Mouse (Mus musculus) layer of hippocampus, adult 9-10 months (tissue): ENCODE measurements around the gene Tmem106c.

Experiments
- DNase-seq: peaks from one replicate; pipeline ENCODE4 v3.0.0; 2022; ENCODE audit warnings: low spot score

The Tmem106c gene

DNA sequence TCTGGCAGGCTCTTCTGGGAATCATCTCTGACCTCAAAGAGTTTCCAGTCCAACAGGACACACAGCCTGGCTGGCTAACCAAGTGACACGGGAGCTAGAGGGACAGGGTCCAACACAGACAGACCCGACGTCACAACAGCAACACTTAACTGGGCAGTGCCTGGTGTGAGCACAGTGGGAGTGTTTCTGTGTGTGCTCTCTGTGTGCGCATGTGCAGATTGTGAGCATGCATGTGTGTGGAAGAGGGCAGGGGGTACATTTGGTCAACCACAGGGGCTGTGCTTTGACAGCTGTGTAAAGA, 11.2 kb upstream of the Tmem106c start:
- no peak for DNase-seq

DNA sequence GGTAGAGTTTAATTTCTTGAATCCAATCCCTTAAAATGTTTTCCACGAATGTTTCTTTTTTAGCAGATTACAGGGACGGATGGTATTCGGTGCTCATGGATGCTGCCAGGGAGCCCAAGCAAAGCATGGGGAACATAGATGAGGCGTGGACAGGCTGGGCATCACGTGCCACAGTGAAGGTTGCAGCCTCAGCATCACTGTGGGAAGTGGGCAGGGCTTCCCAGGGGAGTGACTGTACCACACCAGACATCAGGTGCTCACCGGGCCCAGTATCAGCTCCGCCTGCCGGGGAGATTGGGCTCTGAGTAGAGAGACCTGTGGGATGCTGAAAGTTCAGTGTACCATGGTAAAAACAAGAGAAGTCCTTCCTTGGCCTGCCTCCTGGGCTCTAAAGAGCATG, 9.3 kb upstream of the Tmem106c start:
- no peak for DNase-seq

DNA sequence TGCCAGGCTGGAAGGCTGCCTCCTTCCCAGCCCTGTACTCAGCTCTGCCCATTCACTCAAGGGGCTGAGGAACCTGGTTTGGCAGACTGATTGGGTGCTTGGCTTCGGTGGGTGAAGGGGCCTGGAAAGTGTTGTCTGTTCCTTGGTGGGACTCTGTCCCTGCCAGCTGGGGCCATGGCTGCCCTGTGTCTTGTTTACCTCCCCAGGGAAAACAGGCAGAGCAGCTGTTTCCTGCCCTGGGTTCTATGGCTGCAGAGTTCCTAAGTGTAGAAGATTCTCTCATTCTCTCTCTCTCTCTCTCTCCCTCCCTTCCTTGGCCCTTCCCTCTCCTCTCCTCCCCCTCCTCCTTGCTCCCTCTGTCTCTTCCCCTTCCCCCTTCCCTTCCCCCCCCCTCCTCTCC, 8.7 kb upstream of the Tmem106c start:
- no peak for DNase-seq

DNA sequence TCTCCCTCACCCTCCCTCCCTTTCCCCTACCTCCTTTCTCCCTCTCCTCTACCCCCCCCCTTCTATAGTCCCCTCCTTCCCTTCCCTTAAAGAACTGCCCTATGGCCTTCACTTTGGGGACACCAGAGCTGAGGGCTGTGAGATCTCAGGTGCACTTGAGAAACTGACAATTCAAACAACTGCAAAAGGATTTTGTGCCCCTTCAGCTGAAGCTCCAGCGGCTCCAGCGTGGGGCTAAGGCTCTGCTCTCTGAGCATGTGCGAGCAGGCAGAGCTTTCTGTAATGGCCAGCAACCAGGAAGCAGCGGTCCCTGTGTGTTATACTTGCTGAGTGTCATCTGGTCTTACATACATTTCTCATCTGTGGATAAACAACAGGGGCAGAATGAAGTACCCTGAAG, 8.3 kb upstream of the Tmem106c start:
- no peak for DNase-seq

DNA sequence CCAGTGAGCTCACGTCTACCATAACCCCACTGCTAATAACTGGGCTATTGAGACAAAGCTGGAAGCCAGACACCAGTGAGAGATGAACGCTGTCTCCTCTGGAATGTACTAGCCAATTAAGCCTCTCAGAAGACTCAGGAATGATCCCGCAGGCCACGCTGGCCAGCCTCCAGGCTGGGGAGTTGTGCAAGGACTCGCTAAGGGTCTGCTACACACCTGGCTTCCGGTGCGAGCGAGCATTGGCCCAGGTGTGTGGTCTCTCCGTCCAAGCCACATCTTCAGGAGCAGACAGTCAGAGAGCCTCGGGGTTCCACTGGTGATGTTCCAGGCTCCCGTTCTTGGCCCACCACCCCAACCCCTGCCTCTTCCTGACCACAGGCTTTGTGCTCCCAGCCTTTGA, 7.6 kb upstream of the Tmem106c start:
- no peak for DNase-seq

DNA sequence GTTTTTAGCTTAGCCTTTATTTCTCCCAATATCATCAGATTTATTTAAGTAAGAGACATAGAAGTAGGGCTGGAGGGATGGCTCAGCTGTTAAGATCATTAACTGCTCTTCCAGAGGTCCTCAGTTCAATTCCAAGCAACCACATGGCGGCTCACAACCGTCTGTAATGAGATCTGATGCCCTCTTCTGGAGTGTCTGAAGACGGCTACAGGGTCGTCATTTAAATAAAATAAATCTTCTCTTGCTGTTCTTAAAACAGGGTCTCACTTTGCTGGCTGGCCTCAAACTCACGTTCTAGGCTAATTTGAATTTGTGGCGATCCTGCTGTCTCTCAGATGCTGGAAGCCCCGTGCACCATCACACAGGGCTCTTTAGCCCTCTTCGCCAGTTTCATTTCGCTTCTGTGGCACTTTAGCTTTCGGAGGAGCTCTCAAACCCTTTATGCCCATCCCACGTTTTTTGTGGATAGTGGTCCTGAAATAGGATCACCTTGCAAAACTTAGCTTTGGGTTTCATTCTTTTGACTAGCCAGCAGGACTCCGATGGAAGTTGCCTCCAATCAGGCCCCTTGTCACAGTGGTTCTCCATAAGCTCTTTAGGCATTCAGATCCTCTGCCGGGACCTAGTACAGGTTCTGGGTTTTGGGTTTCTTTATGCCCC, 541 bp upstream of the Tmem106c start:
- no peak for DNase-seq

DNA sequence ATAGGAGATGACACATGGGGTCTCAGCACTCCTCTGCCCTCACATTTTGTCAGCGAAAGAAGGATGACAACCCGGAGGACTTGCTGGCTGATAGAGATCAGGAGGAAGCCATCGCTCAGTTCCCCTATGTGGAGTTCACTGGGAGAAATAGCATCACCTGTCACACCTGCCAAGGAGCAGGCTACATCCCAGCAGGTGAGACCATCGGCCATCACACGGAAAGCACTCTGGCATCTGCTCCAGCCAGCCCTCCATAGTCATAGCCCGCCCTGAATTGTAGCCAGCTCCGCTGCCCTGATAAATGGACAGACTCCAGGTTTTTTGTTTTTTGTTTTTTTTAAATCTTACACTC, 812 bp downstream of the Tmem106c start:
- DNase-seq, result no peak

DNA sequence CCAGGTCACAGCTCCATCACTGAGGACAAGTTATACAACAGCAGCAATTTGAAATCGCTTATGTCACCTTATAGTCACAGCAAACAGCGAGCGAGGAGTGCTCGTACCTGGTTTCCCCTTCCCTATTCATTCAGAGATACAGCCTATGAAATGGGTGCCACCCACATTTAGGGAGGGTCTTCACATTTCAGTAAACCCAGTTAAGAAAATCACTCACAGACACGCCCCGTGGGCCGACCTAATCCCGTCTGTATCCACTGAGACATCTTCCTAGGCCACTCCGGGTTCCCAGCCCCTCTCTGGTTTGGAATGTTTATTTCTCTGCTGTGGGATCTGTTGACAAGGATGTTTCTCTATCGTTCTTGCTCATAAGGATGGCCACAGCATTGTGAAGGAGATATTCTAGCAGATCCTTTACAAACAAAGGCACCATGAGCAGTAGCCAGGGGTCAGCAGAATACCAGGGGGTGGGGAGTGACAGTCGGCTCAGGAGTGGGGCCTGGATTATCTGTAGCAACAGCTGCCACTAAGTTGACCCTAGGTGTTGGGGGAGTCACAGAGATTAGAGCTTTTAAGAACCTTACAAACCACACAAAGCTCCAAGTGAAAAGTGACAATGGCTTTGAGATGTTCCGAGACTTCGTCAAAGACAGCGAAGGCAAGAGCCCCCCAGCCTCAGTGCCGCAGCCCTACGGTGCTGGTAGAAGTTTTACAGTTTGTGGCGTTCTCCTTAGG, 1.5 kb downstream of the Tmem106c start:
- no peak for DNase-seq

DNA sequence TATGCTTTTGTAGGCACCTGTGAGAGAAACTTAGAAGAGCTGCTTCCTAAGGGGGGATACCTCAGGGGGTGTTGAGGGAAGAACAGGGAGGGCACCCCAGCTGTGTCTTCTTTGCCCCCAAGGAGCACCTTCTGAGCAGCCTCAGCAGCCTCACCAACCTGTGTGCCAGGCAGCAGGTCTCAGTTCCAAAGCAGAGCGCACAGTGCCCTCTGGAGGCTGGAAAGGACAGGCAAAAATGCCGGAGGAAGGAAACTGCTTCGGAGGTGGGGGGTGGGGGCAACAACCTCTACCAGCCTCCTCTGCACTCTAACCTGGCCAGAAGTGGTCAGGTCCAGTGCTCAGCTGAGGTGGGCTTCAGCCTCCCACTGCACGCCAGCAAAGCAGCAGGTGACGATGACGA, 6.3 kb downstream of the Tmem106c start:
- no peak for DNase-seq

DNA sequence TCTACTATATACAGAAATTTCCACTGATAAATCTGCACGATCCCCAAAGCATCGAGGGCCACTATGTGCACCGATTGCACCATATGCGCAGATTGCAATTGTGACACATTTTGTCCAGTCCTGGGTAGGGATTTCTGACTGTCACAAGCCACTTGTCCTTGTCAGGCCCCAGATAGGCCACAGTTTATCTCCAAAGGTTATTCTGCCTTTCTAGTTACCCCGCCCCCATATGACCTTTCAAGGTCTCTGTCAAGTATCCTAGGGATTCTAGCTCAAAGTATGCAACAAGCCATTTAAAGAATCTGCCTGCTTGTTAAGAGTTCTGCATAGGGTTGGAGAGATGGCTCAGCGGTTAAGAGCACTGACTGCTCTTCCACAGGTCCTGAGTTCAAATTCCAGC, 8.6 kb downstream of the Tmem106c start:
- no peak for DNase-seq

DNA sequence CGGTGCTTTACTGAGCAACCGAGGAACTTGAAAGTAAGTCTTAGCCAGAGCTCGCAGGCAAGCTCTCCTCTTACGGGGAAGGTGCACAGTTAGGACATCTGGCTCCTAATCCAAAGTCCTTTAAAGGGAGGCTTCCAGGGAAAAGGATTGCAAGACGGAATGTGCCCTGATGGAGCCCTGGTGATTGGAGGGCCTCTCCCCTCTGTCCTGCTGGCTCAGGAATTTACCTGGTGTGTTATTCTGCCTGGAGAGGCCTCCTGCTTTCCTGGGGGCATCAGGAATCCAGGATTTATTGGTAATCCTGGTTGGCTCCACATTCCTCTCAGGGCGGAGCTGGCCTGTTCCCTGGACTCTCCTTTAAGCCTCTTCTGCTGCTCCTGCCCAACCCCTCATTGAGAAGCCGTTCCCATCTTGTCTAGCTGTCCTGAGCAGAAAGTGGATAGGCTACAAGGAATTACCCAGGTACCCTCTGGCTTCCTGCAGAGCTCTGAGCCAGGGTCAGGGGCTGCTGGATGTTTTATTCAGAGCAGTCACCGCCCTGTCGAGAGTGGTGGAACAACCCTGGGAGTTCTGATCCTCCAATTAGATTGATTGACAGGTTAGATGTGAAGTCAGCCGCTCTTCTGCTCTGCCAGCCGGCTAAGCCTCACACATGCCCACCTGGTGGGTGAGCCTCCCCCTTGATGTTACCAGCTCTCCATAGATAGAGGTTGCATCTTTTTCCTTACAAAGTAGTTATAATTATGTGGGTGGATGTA, 9.4 kb downstream of the Tmem106c start:
- DNase-seq, result no peak

DNA sequence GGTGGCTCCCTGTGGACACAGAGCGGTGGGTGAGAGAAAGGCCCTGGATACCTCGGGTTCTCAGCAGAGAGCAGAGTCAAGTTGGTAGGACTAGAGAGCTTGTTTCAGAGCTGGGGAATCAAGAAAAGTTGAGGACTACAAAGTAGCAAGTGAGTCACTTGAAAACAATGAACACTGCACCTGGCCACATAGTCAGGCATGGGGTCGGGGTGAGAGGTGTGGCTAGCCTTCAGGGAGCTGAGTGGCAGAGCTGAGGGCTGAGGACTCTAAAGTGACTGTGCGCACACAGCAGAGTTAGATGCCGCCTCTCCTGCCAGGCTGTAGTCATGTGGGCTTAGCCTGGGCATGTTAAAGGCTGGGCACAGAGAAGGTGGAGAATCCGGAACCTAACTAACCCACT, 17.6 kb downstream of the Tmem106c start:
- DNase-seq, result no peak

DNA sequence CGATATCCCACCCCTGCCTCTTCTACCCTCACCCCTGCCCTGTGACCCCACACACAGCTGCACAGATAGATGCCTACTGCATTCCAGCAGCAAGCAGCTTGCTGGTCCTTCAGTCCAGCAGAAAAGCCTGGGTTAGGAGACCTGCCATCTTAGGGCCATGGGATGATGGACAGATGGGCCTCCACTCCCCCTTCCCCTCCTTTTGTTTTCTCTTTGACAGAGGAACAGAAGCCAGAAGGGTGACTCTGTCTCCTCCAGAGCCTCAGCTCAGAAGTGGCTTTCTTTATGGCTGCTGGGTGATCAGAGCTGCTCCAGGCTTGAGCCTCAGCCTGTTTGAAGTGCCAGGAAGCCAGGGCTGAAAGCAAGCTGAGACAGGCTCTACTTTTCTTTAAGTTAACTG, 25.5 kb downstream of the Tmem106c start:
- no peak for DNase-seq

DNA sequence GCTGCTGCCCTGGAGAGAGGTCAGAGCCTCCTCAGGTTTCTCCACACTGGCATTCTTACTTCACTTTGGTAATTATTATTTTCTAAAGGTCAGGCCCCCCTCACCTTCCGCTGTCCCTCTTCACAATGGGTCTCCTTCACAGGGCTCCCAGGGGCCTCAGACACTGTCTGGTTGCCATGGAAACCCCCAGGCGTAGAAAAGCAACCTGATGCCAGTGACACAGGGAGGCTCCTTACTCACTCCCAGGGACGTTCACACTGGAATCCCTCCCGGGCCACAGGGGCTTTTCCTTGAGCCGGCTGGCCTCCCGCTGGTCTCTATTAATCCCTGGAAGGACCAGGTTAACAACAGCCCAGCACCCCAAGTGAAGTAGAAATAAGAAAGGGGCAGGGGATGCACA, 26.1 kb downstream of the Tmem106c start:
- DNase-seq, result no peak

DNA sequence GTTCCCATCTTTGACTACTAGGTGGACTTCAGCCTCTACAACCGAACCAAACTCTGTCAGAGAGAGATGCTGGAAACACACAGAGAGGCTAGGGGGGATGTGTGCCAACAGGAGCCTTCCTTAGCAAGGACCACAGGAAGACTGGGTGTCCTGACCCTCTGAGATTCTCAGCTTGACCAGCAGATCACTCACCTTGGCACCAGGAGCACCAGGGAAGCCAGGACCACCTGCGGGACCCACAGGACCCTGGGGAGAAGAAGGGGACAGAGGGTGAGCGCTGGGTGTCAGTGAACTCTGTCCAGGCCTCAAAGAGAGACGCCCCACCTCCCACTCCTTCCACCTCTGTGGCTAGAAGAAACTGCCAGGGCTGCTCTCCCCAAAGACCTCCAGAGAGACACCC, 26.7 kb downstream of the Tmem106c start:
- DNase-seq, result no peak

DNA sequence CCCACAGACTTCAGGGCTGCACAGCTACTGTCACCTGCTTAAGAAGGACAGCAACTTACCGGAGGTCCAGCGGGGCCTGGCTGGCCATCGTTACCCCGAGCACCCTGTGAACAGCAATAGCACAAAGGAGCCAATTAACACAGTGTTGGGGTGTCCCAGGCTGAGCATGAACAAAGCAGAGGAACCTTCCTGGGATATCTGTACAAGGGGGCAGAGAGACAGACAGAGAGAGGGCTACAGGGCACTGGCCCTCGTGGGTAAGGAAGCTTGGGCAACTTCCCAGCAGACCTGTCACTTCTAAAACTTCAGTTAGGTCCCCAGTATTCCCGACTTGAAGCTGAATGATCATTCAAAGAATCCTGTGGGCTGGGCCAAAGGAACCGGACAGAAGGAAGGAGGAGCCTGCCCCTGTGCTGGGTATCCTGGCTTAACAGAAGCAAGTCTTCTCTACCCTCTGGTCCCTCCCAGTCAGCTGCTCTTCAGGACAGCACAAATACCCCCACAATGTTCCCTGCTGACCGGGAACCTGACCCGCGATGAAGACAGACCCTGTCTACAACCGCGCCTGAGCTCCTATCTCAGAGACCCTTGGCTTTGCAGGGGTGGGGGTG, 27.4 kb downstream of the Tmem106c start:
- no peak for DNase-seq

DNA sequence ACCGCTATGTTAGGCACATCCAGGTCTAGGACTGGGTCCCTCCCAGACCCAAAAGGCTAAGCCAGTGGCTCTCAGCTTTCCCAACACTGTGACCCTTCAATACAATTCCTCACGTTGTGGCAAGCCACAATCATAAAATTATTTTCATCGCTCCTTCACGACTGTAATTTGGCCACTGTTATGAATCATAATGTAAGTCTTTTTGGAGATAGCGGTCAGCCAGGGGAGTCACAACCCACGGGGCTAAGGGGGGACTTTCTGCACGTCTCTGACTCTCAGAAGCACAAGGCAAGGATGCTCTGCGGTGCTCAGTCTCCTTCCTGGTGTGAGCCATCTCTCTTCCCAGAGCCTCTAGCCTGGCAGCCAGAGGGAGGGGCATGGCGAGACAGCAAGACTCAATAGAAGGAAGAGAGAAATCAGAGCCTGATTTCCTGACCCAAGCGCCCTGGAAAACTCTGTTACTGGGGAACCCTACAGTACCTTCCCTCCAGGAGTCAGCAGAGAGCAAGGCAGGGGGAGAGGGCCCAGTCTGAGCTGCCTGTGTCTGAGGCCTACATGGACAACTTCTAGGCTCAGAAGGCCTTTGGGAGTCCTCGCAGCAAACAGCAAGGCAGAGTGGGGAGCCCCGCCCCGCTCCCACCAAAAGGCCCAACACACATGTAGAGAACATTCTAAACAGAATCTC, 28.2 kb downstream of the Tmem106c start:
- DNase-seq, result no peak

DNA sequence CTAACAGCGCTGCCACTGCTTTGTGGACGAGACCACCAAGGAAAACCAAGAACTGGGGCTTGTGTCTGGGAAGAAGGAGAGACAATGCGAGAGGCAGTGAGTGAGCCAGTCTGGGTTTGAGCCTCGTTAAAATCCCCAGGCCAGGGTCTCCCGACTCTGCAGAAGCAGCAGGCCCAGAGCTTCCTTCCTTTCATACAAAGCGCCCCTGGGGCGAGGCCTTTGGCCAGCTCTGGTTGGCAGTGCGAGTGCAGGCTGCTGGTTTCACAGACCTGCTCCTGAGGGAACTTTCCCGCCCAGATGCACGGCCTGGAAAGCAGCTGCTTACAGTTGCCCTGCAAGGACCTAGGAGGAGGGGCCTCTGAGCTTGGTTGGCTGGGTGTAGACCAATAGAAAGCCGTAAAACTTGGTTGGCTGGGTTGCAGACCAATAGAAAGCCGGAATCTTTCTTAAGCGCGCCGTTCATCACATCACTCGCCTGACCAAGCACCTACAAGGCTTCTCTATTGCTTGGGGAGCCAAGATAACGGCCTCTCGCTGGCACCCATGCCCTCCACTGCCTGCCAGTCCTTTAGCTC, 28.8 kb downstream of the Tmem106c start:
- DNase-seq, result peak; percentile 55

DNA sequence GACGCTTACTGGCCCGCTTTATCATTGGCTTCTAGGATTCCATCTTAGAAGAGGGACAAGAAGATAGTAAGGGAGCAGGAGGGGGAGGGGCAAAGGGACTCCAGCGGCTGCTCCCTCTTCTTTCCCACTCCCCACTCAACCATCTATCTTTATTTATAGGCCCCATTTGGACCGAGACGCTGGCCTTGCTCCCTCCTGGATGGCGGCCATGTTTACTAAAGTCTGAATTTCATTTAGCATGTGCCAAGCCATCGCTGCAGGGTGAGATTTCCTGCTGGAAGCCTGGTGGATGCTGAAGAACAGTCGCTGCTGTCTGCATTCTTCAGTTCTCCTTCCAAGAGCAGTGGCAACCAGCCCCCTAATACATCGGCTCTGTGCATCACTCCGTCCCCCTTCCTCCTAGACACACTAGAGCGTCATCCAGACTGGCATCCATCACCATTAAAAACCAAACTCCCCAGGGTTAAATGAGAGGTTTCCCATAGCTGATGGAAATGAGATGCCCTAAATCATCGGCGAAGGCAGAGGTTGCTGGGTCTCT, 32.8 kb downstream of the Tmem106c start:
- DNase-seq, result no peak

DNA sequence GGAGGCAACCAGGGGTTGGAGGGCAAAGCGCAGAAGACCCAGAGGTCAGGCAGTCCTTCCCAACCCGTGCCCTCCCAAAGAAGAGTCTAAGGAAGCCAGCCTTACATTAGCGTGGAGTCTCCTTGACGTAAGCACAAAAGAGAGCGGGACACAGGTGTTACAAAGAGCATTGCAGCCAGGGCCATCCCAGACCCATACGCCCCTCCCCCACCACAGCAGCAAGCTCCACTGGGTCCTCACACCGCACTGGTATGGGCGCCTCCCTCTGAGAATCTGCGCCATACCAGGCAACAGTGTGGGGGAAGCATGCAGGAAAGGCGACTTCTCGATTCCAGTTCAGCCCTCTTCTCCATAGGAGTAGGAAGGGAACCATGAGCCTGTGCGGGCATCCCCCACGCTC, 35.5 kb downstream of the Tmem106c start:
- DNase-seq, result no peak

DNA sequence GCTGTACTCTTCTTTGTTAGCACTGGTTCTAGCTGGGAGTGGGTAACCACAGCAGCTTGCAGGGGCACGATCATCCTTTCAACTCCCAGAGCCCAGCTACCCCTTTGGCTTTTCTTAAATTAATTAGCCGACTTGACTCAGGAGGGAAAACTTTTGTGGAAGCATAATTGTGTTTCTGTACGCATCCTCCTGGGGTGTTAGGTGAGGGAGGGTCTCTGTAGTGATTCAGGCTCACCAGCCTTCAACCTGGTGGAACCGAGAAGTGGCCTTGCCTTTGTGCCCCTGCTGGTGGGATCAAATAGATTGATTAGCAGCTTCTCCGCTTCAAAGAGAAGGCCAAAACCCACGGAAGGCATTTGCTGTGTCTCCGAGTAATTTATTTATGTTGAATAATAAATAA, 36.0 kb downstream of the Tmem106c start:
- no peak for DNase-seq
